8 mouse cellular contexts compared by ENCODE assay signal in the genomic region with DNA sequence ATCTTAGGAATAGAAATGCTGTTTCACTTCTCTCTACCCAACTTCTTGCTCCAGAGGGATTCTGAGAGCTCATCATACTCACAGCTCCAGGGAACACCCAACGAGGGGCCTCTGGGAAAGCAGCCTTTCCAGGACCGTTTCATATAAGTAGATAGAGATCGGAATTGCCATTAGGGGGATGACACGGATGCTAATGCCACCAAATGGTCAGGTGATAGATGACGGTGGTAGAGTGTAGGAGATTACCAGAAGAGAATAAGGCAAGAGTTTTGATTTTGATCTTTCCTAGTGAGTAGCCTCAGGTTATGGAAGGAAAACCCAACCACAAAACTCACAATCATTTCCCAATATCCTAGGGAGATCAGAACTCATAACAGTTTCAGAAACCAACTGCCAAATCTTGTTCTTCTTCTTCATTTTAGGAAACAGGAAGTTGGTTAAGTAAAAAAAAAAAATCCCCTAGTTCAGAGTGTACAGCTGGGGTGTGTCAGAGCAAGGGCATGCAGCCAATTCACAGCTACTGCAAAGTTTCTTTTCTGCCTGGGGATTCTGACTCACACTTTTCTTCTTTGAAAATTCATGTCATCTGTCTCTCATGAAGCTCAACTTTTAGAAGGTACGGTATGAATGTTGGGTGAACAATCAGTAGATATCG. TPM values are rescaled to one million over a fixed set of nuclear protein-coding genes. Genes with fewer than 3 reads are reported as not detected.
A peak's percentile ranks its signal among the peaks of the same experiment; 100 is the strongest.
DNase-seq lines count a peak whose midpoint lies in the region; ATAC-seq and TF ChIP-seq lines count a peak whose summit lies in the region.

Olfr433 (plus strand) TSS at position 183 of the 655 bp plus-strand sequence.

- ATAC-seq in lung, embryonic 14.5 days (ENCODE audit: insufficient read depth): peak; percentile 74; the same call in 1 of the 2 replicates
- no peak for ATAC-seq in forebrain, embryonic 12.5 days (ENCODE audit: low FRiP score)
- no peak for ATAC-seq in erythroid progenitor cell, adult 5-6 weeks (replicated peaks; ENCODE audit: low FRiP score, poor library complexity, severe bottlenecking)

- no peak within 1 kb of the TSS for H3K4me2 ChIP-seq in lung, embryonic 14.5 days
- H3K4me2 ChIP-seq in forebrain, embryonic 12.5 days: no peak within 1 kb of the TSS

- H3K4me1 ChIP-seq in MEL (ENCODE audit: control insufficient read depth in 1 of 2, insufficient read depth in 2 of 2, low read length in 2 of 2): no peaks in the 10 kb centered on the region
- H3K4me1 ChIP-seq in lung, embryonic 14.5 days (ENCODE audit: insufficient read depth): no peaks in the 10 kb centered on the region
- H3K4me1 ChIP-seq in forebrain, embryonic 12.5 days: no peaks in the 10 kb centered on the region

- DNase-seq in left cerebral cortex, postnatal 14 days (ENCODE audit: low spot score in 2 of 2): peak; percentile 13 to 19
- no peak for DNase-seq in left cerebral cortex, postnatal 10 days (ENCODE audit: extremely low spot score in 1 of 2, low spot score in 2 of 2)
- peak; percentile 41 for DNase-seq in MEL (ENCODE audit: low read depth, low spot score)
- DNase-seq in gastrocnemius, postnatal 14 days: peak; percentile 54
- peak; percentile 92 for DNase-seq in lung, embryonic 14.5 days
- DNase-seq in telencephalon, adult 2 months (ENCODE audit: low read depth, low spot score): peak; percentile 17

- no peak for TF ChIP-seq POLR2A in MEL (IDR thresholded peaks at IDR 0.05; ENCODE audit: control insufficient read depth in 1 of 2, insufficient read depth in 1 of 2, low read depth in 1 of 2, low read length in 2 of 2, poor library complexity in 1 of 2)

- no peak for TF ChIP-seq RAD21 in MEL (IDR thresholded peaks at IDR 0.05; ENCODE audit: low read depth, low read length)

- no peaks in the 10 kb centered on the region for H3K36me3 ChIP-seq in MEL (ENCODE audit: control insufficient read depth in 1 of 2, insufficient read depth in 2 of 2, low read length in 2 of 2)
- no peaks in the 10 kb centered on the region for H3K36me3 ChIP-seq in lung, embryonic 14.5 days (ENCODE audit: insufficient read depth)
- no peaks in the 10 kb centered on the region for H3K36me3 ChIP-seq in forebrain, embryonic 12.5 days (replicated peaks)

- H3K9me3 ChIP-seq in MEL (replicated peaks; ENCODE audit: insufficient read depth, low read length): no peaks in the 10 kb centered on the region
- no peaks in the 10 kb centered on the region for H3K9me3 ChIP-seq in lung, embryonic 14.5 days (ENCODE audit: low read depth, low read length)
- no peaks in the 10 kb centered on the region for H3K9me3 ChIP-seq in forebrain, embryonic 12.5 days

- TF ChIP-seq CTCF in MEL (IDR thresholded peaks at IDR 0.05 in 2 of 3, conservative IDR thresholded peaks at IDR 0.05 in 1 of 3; ENCODE audit: control insufficient read depth in 1 of 3, insufficient read depth in 1 of 3, low read depth in 2 of 3, low read length in 3 of 3, poor library complexity in 1 of 3, severe bottlenecking in 1 of 3): no peak
- TF ChIP-seq CTCF in lung, embryonic 14.5 days (IDR thresholded peaks at IDR 0.05; ENCODE audit: low read depth): no peak

- H3K27me3 ChIP-seq in MEL (ENCODE audit: control insufficient read depth in 1 of 2, insufficient read depth in 2 of 2, low read length in 2 of 2): no peaks in the 10 kb centered on the region
- H3K27me3 ChIP-seq in lung, embryonic 14.5 days (ENCODE audit: insufficient read depth, low read length): no peaks in the 10 kb centered on the region
- H3K27me3 ChIP-seq in forebrain, embryonic 12.5 days: no peaks in the 10 kb centered on the region

- TF ChIP-seq EP300 in MEL (IDR thresholded peaks at IDR 0.05; ENCODE audit: low read depth in 1 of 2, low read length in 2 of 2): no peak

- WGBS in lung, embryonic 14.5 days: 56% methylated on average over 7 of the region's 7 CpGs
- 94% methylated on average over 7 of the region's 7 CpGs for WGBS in forebrain, embryonic 12.5 days

- no peaks in the 10 kb centered on the region for H3K79me2 ChIP-seq in MEL (ENCODE audit: control insufficient read depth, insufficient read depth, low read length, poor library complexity)

- intact Hi-C loops in left cerebral cortex, postnatal 14 days (cut with DNase I): no loop called here
- intact Hi-C loops in left cerebral cortex, postnatal 10 days (cut with DNase I): no loop called here
- intact Hi-C loops in gastrocnemius, postnatal 14 days (cut with DNase I; ENCODE audit: low total_unique reads): no loop called here

- H3K27ac ChIP-seq in MEL (ENCODE audit: control insufficient read depth, low read depth, low read length): no peak within 1 kb of the TSS
- no peak within 1 kb of the TSS for H3K27ac ChIP-seq in lung, embryonic 14.5 days (ENCODE audit: low read depth)
- H3K27ac ChIP-seq in forebrain, embryonic 12.5 days: no peak within 1 kb of the TSS

- H3K4me3 ChIP-seq in MEL (ENCODE audit: control insufficient read depth in 1 of 2, insufficient read depth in 1 of 2, low read depth in 2 of 2, low read length in 2 of 2): no peak within 1 kb of the TSS
- no peak within 1 kb of the TSS for H3K4me3 ChIP-seq in lung, embryonic 14.5 days (ENCODE audit: low read depth, low read length)
- H3K4me3 ChIP-seq in forebrain, embryonic 12.5 days (replicated peaks): no peak within 1 kb of the TSS

- H3K9ac ChIP-seq in MEL (ENCODE audit: control insufficient read depth, low read depth, low read length, poor library complexity, severe bottlenecking): no peak within 1 kb of the TSS
- no peak within 1 kb of the TSS for H3K9ac ChIP-seq in lung, embryonic 14.5 days
- no peak within 1 kb of the TSS for H3K9ac ChIP-seq in forebrain, embryonic 12.5 days

TF ChIP-seq in MEL, 35 proteins besides CTCF, POLR2A, EP300 and RAD21:
- no peak for TF ChIP-seq HCFC1 (IDR thresholded peaks at IDR 0.05; ENCODE audit: low read depth, low read length)
- TF ChIP-seq RCOR1 (IDR thresholded peaks at IDR 0.05; ENCODE audit: low read depth, low read length): no peak
- TF ChIP-seq NELFE (IDR thresholded peaks at IDR 0.05; ENCODE audit: low read depth, low read length): no peak
- no peak for TF ChIP-seq USF1 (IDR thresholded peaks at IDR 0.05; ENCODE audit: low read depth, low read length)
- TF ChIP-seq MXI1 (IDR thresholded peaks at IDR 0.05; ENCODE audit: low read depth, low read length): no peak
- peak; percentile 88 for TF ChIP-seq ZNF384 (IDR thresholded peaks at IDR 0.05; ENCODE audit: low read depth, low read length)
- TF ChIP-seq ETS1 (IDR thresholded peaks at IDR 0.05; ENCODE audit: low read depth, low read length): no peak
TF ChIP-seq in MEL: peak in this region for 1.

RNA-seq across cellular contexts. Expression of gene Olfr433, which starts in this region (rescaled TPM):
- not detected for total RNA-seq in left cerebral cortex, postnatal 14 days (2021)
- not detected for total RNA-seq in left cerebral cortex, postnatal 10 days (2021)
- total RNA-seq in MEL (2012; rRNA removed): not detected in 2 replicates
- not detected for polyA plus RNA-seq in MEL (2012; ENCODE audit: insufficient read depth in 1 of 2, insufficient read length in 2 of 2, low read depth in 1 of 2, low replicate concordance in 2 of 2, missing spikeins in 1 of 2)
- not detected for total RNA-seq in gastrocnemius, postnatal 14 days (2021)
- 0.07 TPM in 1 of 2 replicates, not detected in the other for polyA plus RNA-seq in lung, embryonic 14.5 days (2014; fragmentation: Nextera tagmentation; extraction: Ambion mirVana)
- polyA plus RNA-seq in forebrain, embryonic 12.5 days (2016; fragmentation: Nextera tagmentation; extraction: Ambion mirVana): 0.08 TPM in 1 of 2 replicates, not detected in the other
- total RNA-seq in erythroid progenitor cell, adult 5-6 weeks (2015; ENCODE audit: low replicate concordance): not detected in 2 replicates
- not detected in 2 replicates for total RNA-seq in erythroid progenitor cell, adult 5-6 weeks (2017; ENCODE audit: low replicate concordance)

Comparison
In these comparisons a context has a peak if more than half of its experiments do, and no peak if none do; other contexts are left out.
1. Peak in DNase-seq in left cerebral cortex, postnatal 14 days; RNA of the gene not detected or under 1 TPM.
2. Peak in DNase-seq in MEL; RNA of the gene not detected or under 1 TPM.
3. Peak in DNase-seq in gastrocnemius, postnatal 14 days; RNA of the gene not detected or under 1 TPM.
4. Peak in DNase-seq and ATAC-seq in lung, embryonic 14.5 days; RNA of the gene not detected or under 1 TPM.